Mouse (Mus musculus): ENCODE measurements around the gene Acta2.

GRCm38 (mm10) chr19:34254101-34254879 is 1.1 kb downstream of the Acta2 start:
- TF ChIP-seq EP300 (IDR thresholded peaks at IDR 0.05; ENCODE audit: low read length) = peak; percentile 63
- TF ChIP-seq SMC3 (IDR thresholded peaks at IDR 0.05; ENCODE audit: low read depth, low read length) = no peak
- TF ChIP-seq POLR2A (IDR thresholded peaks at IDR 0.05; ENCODE audit: low read depth, low read length) = peak; percentile 25; the same call in 1 of the 2 replicates
- TF ChIP-seq UBTF (IDR thresholded peaks at IDR 0.05; ENCODE audit: low read depth, low read length) = no peak
- TF ChIP-seq E2F4 (IDR thresholded peaks at IDR 0.05; ENCODE audit: insufficient replicate concordance, low read depth, low read length) = no peak
- no peak for TF ChIP-seq CTCF (conservative IDR thresholded peaks at IDR 0.05 in 1 of 2, IDR thresholded peaks at IDR 0.05 in 1 of 2; ENCODE audit: low read depth in 2 of 2, low read length in 2 of 2)

Data from CH12.LX (cell line).